Mouse (Mus musculus): ENCODE measurements around the gene Dnajc13. TPM values are rescaled to one million over a fixed set of nuclear protein-coding genes. Genes with fewer than 3 reads are reported as not detected.

The Dnajc13 gene
- polyA plus RNA-seq, 1 experiment from 2014 or later = 20.4 TPM

DNA sequence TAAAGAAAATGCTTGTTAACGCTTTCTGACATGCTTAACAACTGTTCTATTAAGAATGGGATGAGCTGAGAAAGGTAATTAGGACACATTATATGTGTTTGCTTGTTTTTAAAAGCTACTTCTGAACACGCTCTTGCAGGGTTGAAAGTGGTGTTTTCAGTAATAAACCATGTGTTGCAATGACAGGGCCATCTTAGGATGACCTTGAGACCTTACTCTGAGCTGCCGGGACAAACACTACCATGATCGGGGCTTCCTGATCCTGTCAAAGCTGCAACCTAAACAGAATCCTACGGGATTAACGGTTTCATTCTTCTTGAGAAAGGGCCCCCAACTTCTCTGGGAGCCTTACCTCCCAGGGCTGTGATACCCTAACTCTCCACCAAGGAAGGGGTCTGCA lies 91.1 kb downstream of the Dnajc13 start:
- Histone ChIP-seq H3K27me3 (ENCODE audit: control insufficient read depth, insufficient read depth, low read length) (no peaks in the 10 kb centered on the region), H3K4me1 (ENCODE audit: control insufficient read depth, insufficient read depth, low read length) (no peaks in the 10 kb centered on the region), H3K27ac (replicated peaks; ENCODE audit: low read depth, low read length) (no peak overlapping the region), H3K9ac (replicated peaks; ENCODE audit: low read length) (no peak overlapping the region), H3K4me2 (ENCODE audit: low read depth, low read length) (no peak overlapping the region), H3K9me3 (replicated peaks; ENCODE audit: control insufficient read depth, low read length) (no peaks in the 10 kb centered on the region), H3K36me3 (replicated peaks; ENCODE audit: control insufficient read depth, insufficient read depth, low read depth, low read length) (peaks cover 3% of the 10 kb centered on the region), H3K4me3 (ENCODE audit: low read depth, low read length) (no peak overlapping the region)
- DNase-seq (ENCODE audit: low spot score) = no peak
- ATAC-seq (replicated peaks; ENCODE audit: insufficient number of reproducible peaks, low FRiP score, low TSS enrichment, low read depth) = no peak
- 89% methylated on average over 6 of the region's 6 CpGs for WGBS

DNA sequence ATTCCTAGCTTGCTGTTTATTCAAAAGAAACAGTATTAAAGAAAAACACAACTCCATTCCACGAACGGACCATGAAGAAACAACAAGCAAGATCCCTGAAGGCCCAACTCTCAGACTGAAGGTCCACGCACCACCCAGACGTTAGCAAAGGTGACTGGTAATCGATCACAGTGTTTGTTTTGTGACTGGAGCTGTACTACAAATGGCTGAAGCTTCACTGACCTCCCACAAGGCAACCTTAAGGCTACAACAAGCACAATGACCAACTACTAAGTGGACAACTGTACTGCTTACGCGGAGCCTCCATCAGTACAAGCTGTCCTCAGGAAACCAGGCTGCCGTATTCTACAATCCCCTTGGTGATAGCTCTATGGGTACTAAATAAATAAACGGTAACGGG lies 92.7 kb downstream of the Dnajc13 start:
- peaks cover 3% of the 10 kb centered on the region for H3K36me3 ChIP-seq (replicated peaks; ENCODE audit: control insufficient read depth, insufficient read depth, low read depth, low read length)
- no peak overlapping the region for H3K9ac ChIP-seq (replicated peaks; ENCODE audit: low read length)
- 95% methylated on average over 10 of the region's 10 CpGs for WGBS
- DNase-seq (ENCODE audit: low spot score) = no peak
- no peak overlapping the region for H3K4me3 ChIP-seq (ENCODE audit: low read depth, low read length)
- ATAC-seq (replicated peaks; ENCODE audit: insufficient number of reproducible peaks, low FRiP score, low TSS enrichment, low read depth) = no peak
- H3K27ac ChIP-seq (replicated peaks; ENCODE audit: low read depth, low read length) = no peak overlapping the region
- no peak overlapping the region for H3K4me2 ChIP-seq (ENCODE audit: low read depth, low read length)
- no peaks in the 10 kb centered on the region for H3K27me3 ChIP-seq (ENCODE audit: control insufficient read depth, insufficient read depth, low read length)
- H3K9me3 ChIP-seq (replicated peaks; ENCODE audit: control insufficient read depth, low read length) = no peaks in the 10 kb centered on the region
- no peaks in the 10 kb centered on the region for H3K4me1 ChIP-seq (ENCODE audit: control insufficient read depth, insufficient read depth, low read length)

DNA sequence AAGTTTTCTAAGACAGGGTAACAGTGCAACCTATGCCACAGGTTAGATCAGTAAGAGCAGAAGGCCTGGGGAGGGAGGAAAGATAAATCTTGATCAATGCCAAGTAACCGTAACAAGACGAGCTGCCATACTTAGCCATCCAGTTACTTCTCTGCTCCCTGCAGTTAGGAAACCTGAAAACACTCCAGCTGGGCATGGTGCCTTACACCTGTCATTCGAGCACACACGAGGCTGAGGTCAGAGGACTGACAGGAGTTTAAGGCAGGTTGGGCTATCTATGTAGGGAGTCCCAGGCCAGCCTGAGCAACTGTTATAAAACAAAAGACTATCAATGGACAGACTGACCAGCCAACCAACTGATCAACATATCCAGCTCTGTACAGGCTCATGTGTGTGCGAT lies 96.8 kb downstream of the Dnajc13 start:
- no peak for ATAC-seq (replicated peaks; ENCODE audit: insufficient number of reproducible peaks, low FRiP score, low TSS enrichment, low read depth)
- no peak overlapping the region for H3K4me2 ChIP-seq (ENCODE audit: low read depth, low read length)
- no peaks in the 10 kb centered on the region for H3K27me3 ChIP-seq (ENCODE audit: control insufficient read depth, insufficient read depth, low read length)
- no peak overlapping the region for H3K9ac ChIP-seq (replicated peaks; ENCODE audit: low read length)
- H3K9me3 ChIP-seq (replicated peaks; ENCODE audit: control insufficient read depth, low read length) = no peaks in the 10 kb centered on the region
- no peak overlapping the region for H3K27ac ChIP-seq (replicated peaks; ENCODE audit: low read depth, low read length)
- H3K4me3 ChIP-seq (ENCODE audit: low read depth, low read length) = no peak overlapping the region
- peaks cover 9% of the 10 kb centered on the region for H3K36me3 ChIP-seq (replicated peaks; ENCODE audit: control insufficient read depth, insufficient read depth, low read depth, low read length)
- no peak for DNase-seq (ENCODE audit: low spot score)
- no peaks in the 10 kb centered on the region for H3K4me1 ChIP-seq (ENCODE audit: control insufficient read depth, insufficient read depth, low read length)
- WGBS = 94% methylated on average over 5 of the region's 5 CpGs

DNA sequence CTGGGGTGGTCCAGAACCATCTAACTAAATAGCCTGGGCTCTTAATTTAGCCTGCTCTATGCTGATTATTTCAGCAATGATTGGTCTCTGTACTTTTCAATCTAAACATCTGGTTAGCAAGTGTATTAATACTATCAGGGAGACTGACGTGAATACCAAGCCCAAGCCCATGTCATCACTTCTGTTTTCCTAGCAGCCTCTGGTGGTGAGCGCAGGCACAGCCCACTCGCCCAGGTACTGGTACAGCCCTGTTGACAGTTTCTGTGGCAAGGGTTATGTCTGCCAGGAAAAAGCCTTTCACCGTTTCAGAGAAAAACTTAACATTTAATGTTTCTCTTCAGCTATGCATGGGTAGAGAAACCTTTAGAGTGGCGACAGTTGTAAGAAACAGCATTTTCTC lies 98.5 kb downstream of the Dnajc13 start:
- ATAC-seq (replicated peaks; ENCODE audit: insufficient number of reproducible peaks, low FRiP score, low TSS enrichment, low read depth) (no peak), DNase-seq (ENCODE audit: low spot score) (no peak)
- peaks cover 10% of the 10 kb centered on the region for H3K36me3 ChIP-seq (replicated peaks; ENCODE audit: control insufficient read depth, insufficient read depth, low read depth, low read length)
- H3K9me3 ChIP-seq (replicated peaks; ENCODE audit: control insufficient read depth, low read length) = no peaks in the 10 kb centered on the region
- H3K9ac ChIP-seq (replicated peaks; ENCODE audit: low read length) = no peak overlapping the region
- H3K4me2 ChIP-seq (ENCODE audit: low read depth, low read length) = no peak overlapping the region
- H3K4me3 ChIP-seq (ENCODE audit: low read depth, low read length) = no peak overlapping the region
- no peaks in the 10 kb centered on the region for H3K4me1 ChIP-seq (ENCODE audit: control insufficient read depth, insufficient read depth, low read length)
- H3K27ac ChIP-seq (replicated peaks; ENCODE audit: low read depth, low read length) = no peak overlapping the region
- 85% methylated on average over 5 of the region's 5 CpGs for WGBS
- no peaks in the 10 kb centered on the region for H3K27me3 ChIP-seq (ENCODE audit: control insufficient read depth, insufficient read depth, low read length)

DNA sequence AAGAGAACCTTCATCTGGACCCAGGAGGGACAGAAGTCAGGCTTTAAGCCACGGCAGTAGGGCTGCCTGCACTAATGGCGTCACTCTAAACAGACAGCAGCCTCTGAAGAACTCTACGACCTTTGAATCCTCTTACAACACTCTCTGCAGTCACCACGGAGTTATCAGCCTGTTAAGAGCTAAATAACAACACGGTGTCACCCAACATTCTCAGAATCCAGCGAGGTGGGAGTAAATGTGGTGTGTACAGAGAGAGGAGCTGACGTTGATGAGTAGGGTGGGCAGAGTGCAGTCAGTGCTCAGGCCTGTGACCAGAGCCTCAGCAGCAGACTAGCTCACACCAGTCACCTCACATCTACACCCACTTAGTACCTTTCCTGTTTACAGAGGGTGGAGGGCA lies 101.6 kb downstream of the Dnajc13 start:
- Histone ChIP-seq H3K4me2 (ENCODE audit: low read depth, low read length) (no peak overlapping the region), H3K27ac (replicated peaks; ENCODE audit: low read depth, low read length) (no peak overlapping the region), H3K9ac (replicated peaks; ENCODE audit: low read length) (no peak overlapping the region), H3K27me3 (ENCODE audit: control insufficient read depth, insufficient read depth, low read length) (no peaks in the 10 kb centered on the region), H3K4me1 (ENCODE audit: control insufficient read depth, insufficient read depth, low read length) (no peaks in the 10 kb centered on the region), H3K36me3 (replicated peaks; ENCODE audit: control insufficient read depth, insufficient read depth, low read depth, low read length) (peaks cover 12% of the 10 kb centered on the region), H3K9me3 (replicated peaks; ENCODE audit: control insufficient read depth, low read length) (no peaks in the 10 kb centered on the region), H3K4me3 (ENCODE audit: low read depth, low read length) (no peak overlapping the region)
- WGBS = 88% methylated on average over 7 of the region's 7 CpGs
- ATAC-seq (replicated peaks; ENCODE audit: insufficient number of reproducible peaks, low FRiP score, low TSS enrichment, low read depth) (no peak), DNase-seq (ENCODE audit: low spot score) (no peak)

DNA sequence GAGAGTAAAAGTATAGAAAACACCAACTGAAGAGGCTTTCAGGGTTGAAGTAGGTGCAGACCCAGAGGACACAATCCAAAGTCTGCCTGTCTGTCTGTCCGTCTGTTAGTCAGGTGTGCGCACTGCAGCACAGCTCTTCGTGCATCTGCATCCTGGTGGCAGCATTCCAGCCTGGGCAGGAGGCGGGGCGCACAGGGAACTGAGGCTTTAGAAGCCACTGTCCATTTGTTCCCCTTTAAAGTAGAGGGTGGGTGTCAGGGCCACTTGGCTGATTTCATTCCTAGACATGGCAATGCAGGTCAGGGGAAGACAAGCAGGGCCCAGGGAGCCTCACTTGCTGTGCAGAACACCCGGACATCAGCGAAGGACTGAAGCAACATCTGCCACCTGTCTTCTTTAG lies 105.4 kb downstream of the Dnajc13 start:
- 98% methylated on average over 7 of the region's 7 CpGs for WGBS
- no peak overlapping the region for H3K9ac ChIP-seq (replicated peaks; ENCODE audit: low read length)
- H3K4me3 ChIP-seq (ENCODE audit: low read depth, low read length) = no peak overlapping the region
- H3K36me3 ChIP-seq (replicated peaks; ENCODE audit: control insufficient read depth, insufficient read depth, low read depth, low read length) = peaks cover 14% of the 10 kb centered on the region
- no peaks in the 10 kb centered on the region for H3K4me1 ChIP-seq (ENCODE audit: control insufficient read depth, insufficient read depth, low read length)
- no peak overlapping the region for H3K27ac ChIP-seq (replicated peaks; ENCODE audit: low read depth, low read length)
- DNase-seq (ENCODE audit: low spot score) = no peak
- no peaks in the 10 kb centered on the region for H3K27me3 ChIP-seq (ENCODE audit: control insufficient read depth, insufficient read depth, low read length)
- no peak overlapping the region for H3K4me2 ChIP-seq (ENCODE audit: low read depth, low read length)
- H3K9me3 ChIP-seq (replicated peaks; ENCODE audit: control insufficient read depth, low read length) = no peaks in the 10 kb centered on the region
- ATAC-seq (replicated peaks; ENCODE audit: insufficient number of reproducible peaks, low FRiP score, low TSS enrichment, low read depth) = no peak

DNA sequence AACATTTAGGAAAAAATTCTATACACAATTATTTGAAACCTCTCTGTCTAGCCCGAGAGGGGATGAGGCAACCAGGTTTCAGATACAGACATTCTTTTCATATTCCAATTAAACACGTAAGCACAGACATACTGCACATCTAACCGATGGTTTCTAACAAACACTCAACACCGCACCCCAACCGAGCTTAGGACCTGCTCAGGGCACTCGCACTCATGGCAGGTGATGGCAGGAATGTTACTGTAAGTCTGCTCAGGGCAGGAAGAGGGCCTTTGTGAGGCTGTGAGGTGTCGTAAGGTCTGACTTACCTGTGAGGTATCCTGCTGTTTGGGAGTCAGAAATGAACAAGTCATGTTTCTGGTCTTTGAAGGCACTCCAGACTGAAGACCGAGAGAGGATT lies 106.2 kb downstream of the Dnajc13 start:
- Histone ChIP-seq H3K9ac (replicated peaks; ENCODE audit: low read length) (no peak overlapping the region), H3K27me3 (ENCODE audit: control insufficient read depth, insufficient read depth, low read length) (no peaks in the 10 kb centered on the region), H3K36me3 (replicated peaks; ENCODE audit: control insufficient read depth, insufficient read depth, low read depth, low read length) (peaks cover 14% of the 10 kb centered on the region), H3K4me3 (ENCODE audit: low read depth, low read length) (no peak overlapping the region), H3K9me3 (replicated peaks; ENCODE audit: control insufficient read depth, low read length) (no peaks in the 10 kb centered on the region), H3K4me2 (ENCODE audit: low read depth, low read length) (no peak overlapping the region), H3K27ac (replicated peaks; ENCODE audit: low read depth, low read length) (no peak overlapping the region), H3K4me1 (ENCODE audit: control insufficient read depth, insufficient read depth, low read length) (no peaks in the 10 kb centered on the region)
- ATAC-seq (replicated peaks; ENCODE audit: insufficient number of reproducible peaks, low FRiP score, low TSS enrichment, low read depth) (no peak), DNase-seq (ENCODE audit: low spot score) (no peak)
- WGBS = 92% methylated on average over 8 of the region's 8 CpGs

DNA sequence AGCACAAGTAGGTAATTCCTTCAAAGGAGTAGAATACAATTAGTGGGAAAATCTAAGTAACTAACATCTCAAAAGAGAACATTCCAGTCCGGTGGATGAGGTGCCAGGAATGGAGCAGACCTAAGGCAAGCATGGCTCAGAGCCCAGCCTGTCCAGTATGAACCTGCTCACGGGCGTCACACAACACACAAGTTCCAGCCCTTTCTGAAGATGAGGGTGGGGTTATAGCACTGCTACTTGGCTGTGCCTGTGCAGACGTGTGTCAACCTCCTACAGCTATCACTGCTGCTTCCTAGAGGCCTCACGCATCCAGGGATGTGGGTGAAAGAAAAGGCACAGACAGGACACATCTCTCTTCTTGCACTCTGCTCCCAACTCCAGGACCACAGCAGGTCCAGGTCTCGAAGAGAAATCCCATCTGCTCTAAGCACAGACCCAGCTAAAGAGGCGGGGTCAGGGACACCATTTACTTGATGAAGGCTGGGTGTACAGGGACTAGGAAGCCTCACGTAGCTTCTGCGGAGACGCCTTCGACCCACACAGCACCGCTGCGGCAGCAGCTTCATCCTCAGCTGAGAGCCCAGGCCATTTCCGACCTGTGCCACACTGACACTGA lies 107.5 kb downstream of the Dnajc13 start:
- Histone ChIP-seq H3K4me3 (ENCODE audit: low read depth, low read length) (no peak overlapping the region), H3K36me3 (replicated peaks; ENCODE audit: control insufficient read depth, insufficient read depth, low read depth, low read length) (peaks cover 10% of the 10 kb centered on the region), H3K4me2 (ENCODE audit: low read depth, low read length) (no peak overlapping the region), H3K9me3 (replicated peaks; ENCODE audit: control insufficient read depth, low read length) (no peaks in the 10 kb centered on the region), H3K9ac (replicated peaks; ENCODE audit: low read length) (no peak overlapping the region), H3K4me1 (ENCODE audit: control insufficient read depth, insufficient read depth, low read length) (no peaks in the 10 kb centered on the region), H3K27ac (replicated peaks; ENCODE audit: low read depth, low read length) (no peak overlapping the region), H3K27me3 (ENCODE audit: control insufficient read depth, insufficient read depth, low read length) (no peaks in the 10 kb centered on the region)
- ATAC-seq (replicated peaks; ENCODE audit: insufficient number of reproducible peaks, low FRiP score, low TSS enrichment, low read depth) = no peak
- no peak for DNase-seq (ENCODE audit: low spot score)
- 94% methylated on average over 14 of the region's 14 CpGs for WGBS
